Mouse (Mus musculus): ENCODE results near the gene Cdh13. TPM values are rescaled to one million over a fixed set of nuclear protein-coding genes. Genes with fewer than 3 reads are reported as not detected.

Gene Cdh13
- polyA plus RNA-seq, 1 experiment, result 18.4 TPM

GRCm38 (mm10) chr8:118639606-118640005 lies 356.1 kb downstream of the Cdh13 start:
- Histone ChIP-seq H3K4me3 (replicated peaks; ENCODE audit: insufficient read depth, low read depth, low read length) (no peak overlapping the region), H3K27ac (ENCODE audit: insufficient read depth, low read length) (no peak overlapping the region), H3K27me3 (ENCODE audit: control insufficient read depth, insufficient read depth, low read length) (no peaks in the 10 kb centered on the region), H3K4me1 (ENCODE audit: control insufficient read depth, insufficient read depth, low read length) (peaks cover 16% of the 10 kb centered on the region)
- DNase-seq, result peak; percentile 19 to 56
- TF ChIP-seq CTCF (IDR thresholded peaks at IDR 0.05; ENCODE audit: borderline replicate concordance, insufficient read depth, low read depth, low read length), result no peak
- TF ChIP-seq POLR2A (IDR thresholded peaks at IDR 0.05; ENCODE audit: borderline replicate concordance, insufficient read depth, low read length), result no peak
- 10% methylated on average over 8 of the region's 8 CpGs for WGBS

- Histone ChIP-seq H3K4me1 (ENCODE audit: control insufficient read depth, insufficient read depth, low read length) (peaks cover 7% of the 10 kb centered on the region), H3K27ac (ENCODE audit: insufficient read depth, low read length) (no peak overlapping the region), H3K4me3 (replicated peaks; ENCODE audit: insufficient read depth, low read depth, low read length) (no peak overlapping the region), H3K27me3 (ENCODE audit: control insufficient read depth, insufficient read depth, low read length) (no peaks in the 10 kb centered on the region)
- WGBS, result 90% methylated on average over 4 of the region's 4 CpGs
- no peak for TF ChIP-seq CTCF (IDR thresholded peaks at IDR 0.05; ENCODE audit: borderline replicate concordance, insufficient read depth, low read depth, low read length)
- TF ChIP-seq POLR2A (IDR thresholded peaks at IDR 0.05; ENCODE audit: borderline replicate concordance, insufficient read depth, low read length), result no peak
- no peak for DNase-seq
These were observed 358.3 kb downstream of the Cdh13 start for GRCm38 (mm10) chr8:118641799-118642198.

GRCm38 (mm10) chr8:118648801-118649537 lies 365.4 kb downstream of the Cdh13 start:
- Histone ChIP-seq H3K27me3 (ENCODE audit: control insufficient read depth, insufficient read depth, low read length) (no peaks in the 10 kb centered on the region), H3K27ac (ENCODE audit: insufficient read depth, low read length) (no peak overlapping the region), H3K4me3 (replicated peaks; ENCODE audit: insufficient read depth, low read depth, low read length) (no peak overlapping the region), H3K4me1 (ENCODE audit: control insufficient read depth, insufficient read depth, low read length) (no peaks in the 10 kb centered on the region)
- TF ChIP-seq CTCF (IDR thresholded peaks at IDR 0.05; ENCODE audit: borderline replicate concordance, insufficient read depth, low read depth, low read length) (no peak), POLR2A (IDR thresholded peaks at IDR 0.05; ENCODE audit: borderline replicate concordance, insufficient read depth, low read length) (no peak)
- DNase-seq, result no peak
- 91% methylated on average over 6 of the region's 6 CpGs for WGBS

- no peak for DNase-seq
- no peaks in the 10 kb centered on the region for H3K4me1 ChIP-seq (ENCODE audit: control insufficient read depth, insufficient read depth, low read length)
- no peaks in the 10 kb centered on the region for H3K27me3 ChIP-seq (ENCODE audit: control insufficient read depth, insufficient read depth, low read length)
- no peak overlapping the region for H3K4me3 ChIP-seq (replicated peaks; ENCODE audit: insufficient read depth, low read depth, low read length)
- 96% methylated on average over 4 of the region's 4 CpGs for WGBS
- TF ChIP-seq CTCF (IDR thresholded peaks at IDR 0.05; ENCODE audit: borderline replicate concordance, insufficient read depth, low read depth, low read length) (no peak), POLR2A (IDR thresholded peaks at IDR 0.05; ENCODE audit: borderline replicate concordance, insufficient read depth, low read length) (no peak)
- no peak overlapping the region for H3K27ac ChIP-seq (ENCODE audit: insufficient read depth, low read length)
These were observed 366.4 kb downstream of the Cdh13 start for GRCm38 (mm10) chr8:118649981-118650380.

- Histone ChIP-seq H3K27me3 (ENCODE audit: control insufficient read depth, insufficient read depth, low read length) (no peaks in the 10 kb centered on the region), H3K27ac (ENCODE audit: insufficient read depth, low read length) (no peak overlapping the region), H3K4me3 (replicated peaks; ENCODE audit: insufficient read depth, low read depth, low read length) (no peak overlapping the region), H3K4me1 (ENCODE audit: control insufficient read depth, insufficient read depth, low read length) (no peaks in the 10 kb centered on the region)
- WGBS, result 57% methylated on average over 8 of the region's 8 CpGs
- DNase-seq, result no peak
- no peak for TF ChIP-seq CTCF (IDR thresholded peaks at IDR 0.05; ENCODE audit: borderline replicate concordance, insufficient read depth, low read depth, low read length)
- no peak for TF ChIP-seq POLR2A (IDR thresholded peaks at IDR 0.05; ENCODE audit: borderline replicate concordance, insufficient read depth, low read length)
These were observed 378.7 kb downstream of the Cdh13 start for GRCm38 (mm10) chr8:118662001-118662829.

GRCm38 (mm10) chr8:118665081-118665480 lies 381.5 kb downstream of the Cdh13 start:
- TF ChIP-seq POLR2A (IDR thresholded peaks at IDR 0.05; ENCODE audit: borderline replicate concordance, insufficient read depth, low read length) (no peak), CTCF (IDR thresholded peaks at IDR 0.05; ENCODE audit: borderline replicate concordance, insufficient read depth, low read depth, low read length) (no peak)
- 97% methylated on average over 5 of the region's 5 CpGs for WGBS
- H3K4me1 ChIP-seq (ENCODE audit: control insufficient read depth, insufficient read depth, low read length), result no peaks in the 10 kb centered on the region
- no peaks in the 10 kb centered on the region for H3K27me3 ChIP-seq (ENCODE audit: control insufficient read depth, insufficient read depth, low read length)
- no peak overlapping the region for H3K4me3 ChIP-seq (replicated peaks; ENCODE audit: insufficient read depth, low read depth, low read length)
- no peak overlapping the region for H3K27ac ChIP-seq (ENCODE audit: insufficient read depth, low read length)
- no peak for DNase-seq

- no peak for DNase-seq
- no peak for TF ChIP-seq CTCF (IDR thresholded peaks at IDR 0.05; ENCODE audit: borderline replicate concordance, insufficient read depth, low read depth, low read length)
- no peak for TF ChIP-seq POLR2A (IDR thresholded peaks at IDR 0.05; ENCODE audit: borderline replicate concordance, insufficient read depth, low read length)
- Histone ChIP-seq H3K27me3 (ENCODE audit: control insufficient read depth, insufficient read depth, low read length) (no peaks in the 10 kb centered on the region), H3K4me1 (ENCODE audit: control insufficient read depth, insufficient read depth, low read length) (no peaks in the 10 kb centered on the region), H3K27ac (ENCODE audit: insufficient read depth, low read length) (no peak overlapping the region), H3K4me3 (replicated peaks; ENCODE audit: insufficient read depth, low read depth, low read length) (no peak overlapping the region)
- 61% methylated on average over 4 of the region's 4 CpGs for WGBS
These were observed 384.2 kb downstream of the Cdh13 start for GRCm38 (mm10) chr8:118667736-118668135.
